8 mouse cellular contexts compared by ENCODE assay signal in the genomic region with DNA sequence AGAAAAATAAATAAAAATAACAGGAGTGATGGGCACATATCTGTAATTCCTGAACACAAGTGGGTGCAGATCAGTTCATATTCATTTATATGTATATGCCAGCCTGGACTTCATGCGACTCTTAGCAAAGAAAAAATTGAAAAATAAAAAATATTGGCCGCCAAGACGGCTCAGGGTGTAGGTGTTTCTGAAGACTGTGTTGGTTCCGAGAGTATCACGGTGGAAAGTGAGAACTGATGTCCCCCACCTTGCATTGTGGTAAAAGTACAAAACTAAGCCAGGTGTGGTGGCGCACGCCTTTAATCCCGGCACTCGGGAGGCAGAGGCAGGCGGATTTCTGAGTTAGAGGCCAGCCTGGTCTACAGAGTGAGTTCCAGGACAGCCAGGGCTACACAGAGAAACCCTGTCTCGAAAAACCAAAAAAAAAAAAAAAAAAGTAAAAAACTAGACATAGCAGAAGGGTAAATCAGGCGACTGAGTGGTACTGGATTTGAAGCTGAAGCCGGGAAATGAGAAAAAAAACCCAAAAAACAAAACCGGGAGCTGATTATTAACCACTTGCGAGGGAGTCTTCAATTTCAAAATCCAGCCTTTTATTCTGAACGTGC. TPM values are rescaled to one million over a fixed set of nuclear protein-coding genes. Genes with fewer than 3 reads are reported as not detected.
DNase-seq lines count a peak whose midpoint lies in the region; ATAC-seq and TF ChIP-seq lines count a peak whose summit lies in the region.

No protein-coding gene starts in this region.

- peak; percentile 46; the same call in 1 of the 2 replicates for ATAC-seq in forebrain, embryonic 13.5 days
- ATAC-seq in limb, embryonic 12.5 days (ENCODE audit: insufficient number of reproducible peaks, insufficient read depth, low FRiP score, low TSS enrichment, low read depth): 0 out of 2 replicates have a peak, but pooled peaks have one; percentile 57
- no peak; the same call in 1 of the 2 replicates for ATAC-seq in neural tube, embryonic 13.5 days (ENCODE audit: low read depth)

- H3K79me2 ChIP-seq in liver, adult 2 months (ENCODE audit: control insufficient read depth, insufficient read depth, low read length): peaks cover 11% of the 10 kb centered on the region; the same call in 1 of the 2 replicates

- H3K4me3 ChIP-seq in liver, adult 2 months (ENCODE audit: insufficient read depth, low read depth, low read length): peak overlapping the region; percentile 89
- H3K4me3 ChIP-seq in forebrain, embryonic 13.5 days: peak overlapping the region; percentile 84
- H3K4me3 ChIP-seq in limb, embryonic 12.5 days (replicated peaks): peak overlapping the region; percentile 82
- H3K4me3 ChIP-seq in neural tube, embryonic 13.5 days: peak overlapping the region; percentile 75

- H3K9ac ChIP-seq in liver, adult 2 months (ENCODE audit: low read depth, low read length): no peak overlapping the region
- H3K9ac ChIP-seq in forebrain, embryonic 13.5 days: no peak overlapping the region
- H3K9ac ChIP-seq in limb, embryonic 12.5 days (replicated peaks): no peak overlapping the region
- no peak overlapping the region for H3K9ac ChIP-seq in neural tube, embryonic 13.5 days

- peaks cover 5% of the 10 kb centered on the region; the same call in 1 of the 2 replicates for H3K4me1 ChIP-seq in liver, adult 2 months (ENCODE audit: control insufficient read depth, insufficient read depth, low read length)
- H3K4me1 ChIP-seq in forebrain, embryonic 13.5 days: peaks cover 11% of the 10 kb centered on the region
- peaks cover 10% of the 10 kb centered on the region for H3K4me1 ChIP-seq in limb, embryonic 12.5 days (replicated peaks)
- peaks cover 12% of the 10 kb centered on the region for H3K4me1 ChIP-seq in neural tube, embryonic 13.5 days (replicated peaks)

- no peak overlapping the region for H3K27ac ChIP-seq in liver, adult 2 months (replicated peaks; ENCODE audit: insufficient read depth, low read depth, low read length)
- H3K27ac ChIP-seq in forebrain, embryonic 13.5 days: no peak overlapping the region
- no peak overlapping the region for H3K27ac ChIP-seq in limb, embryonic 12.5 days
- H3K27ac ChIP-seq in neural tube, embryonic 13.5 days (replicated peaks): no peak overlapping the region

- no peak for TF ChIP-seq CTCF in liver, adult 2 months (IDR thresholded peaks at IDR 0.05; ENCODE audit: low read depth, low read length)

- H3K4me2 ChIP-seq in forebrain, embryonic 13.5 days: peak overlapping the region; percentile 87
- H3K4me2 ChIP-seq in limb, embryonic 12.5 days: peak overlapping the region; percentile 87
- peak overlapping the region; percentile 87 for H3K4me2 ChIP-seq in neural tube, embryonic 13.5 days

- TF ChIP-seq POLR2A in liver, adult 2 months (IDR thresholded peaks at IDR 0.05; ENCODE audit: extremely low read depth, insufficient read depth, low read length): no peak

- WGBS in liver, adult 2 months: 49% methylated on average over 16 of the region's 16 CpGs
- 56% methylated on average over 16 of the region's 16 CpGs for WGBS in forebrain, embryonic 13.5 days
- 55% methylated on average over 16 of the region's 16 CpGs for WGBS in limb, embryonic 12.5 days
- 52% methylated on average over 16 of the region's 16 CpGs for whole genome bisulfite sequencing in neural tube, embryonic 13.5 days

- no peaks in the 10 kb centered on the region for H3K9me3 ChIP-seq in forebrain, embryonic 13.5 days (replicated peaks)
- H3K9me3 ChIP-seq in limb, embryonic 12.5 days: no peaks in the 10 kb centered on the region
- no peaks in the 10 kb centered on the region for H3K9me3 ChIP-seq in neural tube, embryonic 13.5 days

- H3K36me3 ChIP-seq in liver, adult 2 months (ENCODE audit: control insufficient read depth, insufficient read depth, low read length): no peaks in the 10 kb centered on the region
- peaks cover 5% of the 10 kb centered on the region; the same call in 1 of the 2 replicates for H3K36me3 ChIP-seq in forebrain, embryonic 13.5 days (ENCODE audit: poor library complexity, severe bottlenecking)
- peaks cover 5% of the 10 kb centered on the region for H3K36me3 ChIP-seq in limb, embryonic 12.5 days
- no peaks in the 10 kb centered on the region for H3K36me3 ChIP-seq in neural tube, embryonic 13.5 days

- H3K27me3 ChIP-seq in liver, adult 2 months (ENCODE audit: control insufficient read depth, insufficient read depth, low read length): no peaks in the 10 kb centered on the region
- H3K27me3 ChIP-seq in forebrain, embryonic 13.5 days: no peaks in the 10 kb centered on the region
- H3K27me3 ChIP-seq in limb, embryonic 12.5 days: no peaks in the 10 kb centered on the region
- H3K27me3 ChIP-seq in neural tube, embryonic 13.5 days: no peaks in the 10 kb centered on the region

- DNase-seq in liver, adult 2 months (ENCODE audit: extremely low read depth, low read depth, low spot score): no peak
- no peak for DNase-seq in liver
- DNase-seq in spleen, adult 12 weeks (ENCODE audit: low spot score): no peak
- DNase-seq in ovary, postnatal 14 days (ENCODE audit: low spot score): no peak
- DNase-seq in embryo, embryonic 10.5 days (ENCODE audit: low spot score): no peak

RNA-seq across cellular contexts. Expression of a gene that starts 0.4 kb away (rescaled TPM):
- total RNA-seq in liver, adult 2 months (2014; rRNA removed): 93.6 and 119 TPM in 2 replicates
- 93.9 and 121 TPM in 2 replicates for polyA plus RNA-seq in liver, adult 2 months (2012; rRNA removed)
- 152 and 167 TPM in 2 replicates for polyA plus RNA-seq in forebrain, embryonic 13.5 days (2015; fragmentation: Nextera tagmentation; extraction: Ambion mirVana)
- 83.3 and 89.3 TPM in 2 replicates for polyA plus RNA-seq in limb, embryonic 12.5 days (2016; fragmentation: Nextera tagmentation; extraction: Ambion mirVana)
- 163 and 169 TPM in 2 replicates for polyA plus RNA-seq in neural tube, embryonic 13.5 days (2015; fragmentation: Nextera tagmentation; extraction: Ambion mirVana)

RNA-seq across cellular contexts. Expression of a gene that starts 19.1 kb away (rescaled TPM):
- 3.4 and 4.2 TPM in 2 replicates for total RNA-seq in liver, adult 2 months (2014; rRNA removed)
- 2.8 and 3.4 TPM in 2 replicates for polyA plus RNA-seq in liver, adult 2 months (2012; rRNA removed)
- polyA plus RNA-seq in forebrain, embryonic 13.5 days (2015; fragmentation: Nextera tagmentation; extraction: Ambion mirVana): 117 and 123 TPM in 2 replicates
- polyA plus RNA-seq in limb, embryonic 12.5 days (2016; fragmentation: Nextera tagmentation; extraction: Ambion mirVana): 95.0 and 99.5 TPM in 2 replicates
- polyA plus RNA-seq in neural tube, embryonic 13.5 days (2015; fragmentation: Nextera tagmentation; extraction: Ambion mirVana): 135 and 142 TPM in 2 replicates

RNA-seq across cellular contexts. Expression of a gene that starts 19.6 kb away (rescaled TPM):
- 14.1 and 18.4 TPM in 2 replicates for total RNA-seq in liver, adult 2 months (2014; rRNA removed)
- 23.5 and 24.6 TPM in 2 replicates for polyA plus RNA-seq in liver, adult 2 months (2012; rRNA removed)
- polyA plus RNA-seq in forebrain, embryonic 13.5 days (2015; fragmentation: Nextera tagmentation; extraction: Ambion mirVana): 56.9 and 58.7 TPM in 2 replicates
- polyA plus RNA-seq in limb, embryonic 12.5 days (2016; fragmentation: Nextera tagmentation; extraction: Ambion mirVana): 85.8 and 87.2 TPM in 2 replicates
- polyA plus RNA-seq in neural tube, embryonic 13.5 days (2015; fragmentation: Nextera tagmentation; extraction: Ambion mirVana): 46.9 and 53.6 TPM in 2 replicates

RNA-seq across cellular contexts. Expression of a gene that starts 30.2 kb away (rescaled TPM):
- 12.1 and 12.6 TPM in 2 replicates for total RNA-seq in liver, adult 2 months (2014; rRNA removed)
- 12.9 and 14.4 TPM in 2 replicates for polyA plus RNA-seq in liver, adult 2 months (2012; rRNA removed)
- 50.3 and 53.3 TPM in 2 replicates for polyA plus RNA-seq in forebrain, embryonic 13.5 days (2015; fragmentation: Nextera tagmentation; extraction: Ambion mirVana)
- 57.9 and 59.3 TPM in 2 replicates for polyA plus RNA-seq in limb, embryonic 12.5 days (2016; fragmentation: Nextera tagmentation; extraction: Ambion mirVana)
- polyA plus RNA-seq in neural tube, embryonic 13.5 days (2015; fragmentation: Nextera tagmentation; extraction: Ambion mirVana): 47.8 and 49.2 TPM in 2 replicates

RNA-seq across cellular contexts. Expression of a gene that starts 37.1 kb away (rescaled TPM):
- total RNA-seq in liver, adult 2 months (2014; rRNA removed): 52.8 and 58.8 TPM in 2 replicates
- polyA plus RNA-seq in liver, adult 2 months (2012; rRNA removed): 24.9 and 27.9 TPM in 2 replicates
- polyA plus RNA-seq in forebrain, embryonic 13.5 days (2015; fragmentation: Nextera tagmentation; extraction: Ambion mirVana): 228 and 236 TPM in 2 replicates
- 167 and 170 TPM in 2 replicates for polyA plus RNA-seq in limb, embryonic 12.5 days (2016; fragmentation: Nextera tagmentation; extraction: Ambion mirVana)
- polyA plus RNA-seq in neural tube, embryonic 13.5 days (2015; fragmentation: Nextera tagmentation; extraction: Ambion mirVana): 307 and 327 TPM in 2 replicates

Comparison
In these comparisons a context has a peak if more than half of its experiments do, and no peak if none do; other contexts are left out.
1. RNA of a gene that starts 19.1 kb away (polyA plus RNA-seq): 135 to 142 TPM in neural tube, embryonic 13.5 days, 117 to 123 TPM in forebrain, embryonic 13.5 days and 95.0 to 99.5 TPM in limb, embryonic 12.5 days; 2.8 to 3.4 TPM in liver, adult 2 months; every median in the first group is over 10 times any median in the second.
2. Peak in every context shown above with its lines, with median percentiles within 50 percentile points of each other: H3K4me3 ChIP-seq and H3K4me2 ChIP-seq.